Mouse (Mus musculus) midbrain, postnatal 0 days (tissue): ENCODE data around the gene Acot2. TPM values are rescaled to one million over a fixed set of nuclear protein-coding genes. Genes with fewer than 3 reads are reported as not detected.
A peak's percentile ranks its signal among the peaks of the same experiment; 100 is the strongest.
"Not testable (repeated sequence)": the region's sequence is repeated elsewhere in the genome, so short reads cannot be mapped to it uniquely, and the experiment has no call there.

Source experiments
- ATAC-seq: fragments of 200-750 bp; cut with Nextera tagmentation; 2 replicates; pipeline ENCODE4 v1.8.0; 2017; ENCODE audit warnings: moderate number of reproducible peaks, mild to moderate bottlenecking, moderate TSS enrichment, moderate library complexity; ENCODE audit not compliant: low FRiP score
- DNase-seq: peaks from one replicate; pipeline ENCODE4 v3.0.0-alpha.2; 2015; ENCODE audit warnings: low spot score
- H3K27ac ChIP-seq: fragments of 300-500 bp; sonication (generic); 2 replicates; pipeline ENCODE4 v1.5.1; 2014; ENCODE audit warnings: low read depth, mild to moderate bottlenecking, low read length, mixed read lengths
- H3K27me3 ChIP-seq: fragments of 300-500 bp; sonication (generic); 2 replicates; pipeline ENCODE4 v1.6.1; 2014; ENCODE audit warnings: low read length, control low read depth, mixed read lengths; ENCODE audit not compliant: insufficient read depth
- H3K36me3 ChIP-seq: fragments of 300-500 bp; sonication (generic); 2 replicates; pipeline ENCODE4 v1.6.1; 2014; ENCODE audit warnings: low read length, control low read depth, mixed read lengths; ENCODE audit not compliant: insufficient read depth
- H3K4me1 ChIP-seq: fragments of 300-500 bp; sonication (generic); 2 replicates; pipeline ENCODE4 v1.6.1; 2014; ENCODE audit warnings: mild to moderate bottlenecking, control low read depth, antibody characterized with exemption, low read length, mixed read lengths; ENCODE audit not compliant: insufficient read depth
- H3K4me2 ChIP-seq: fragments of 300-500 bp; sonication (generic); 2 replicates; pipeline ENCODE4 v1.6.1; 2014; ENCODE audit warnings: low read depth, mild to moderate bottlenecking, low read length, mixed read lengths; ENCODE audit not compliant: poor library complexity, severe bottlenecking
- H3K4me3 ChIP-seq: fragments of 300-500 bp; sonication (generic); 2 replicates; pipeline ENCODE4 v1.5.1; 2014; ENCODE audit warnings: low read depth, mild to moderate bottlenecking, low read length, moderate library complexity
- H3K9ac ChIP-seq: fragments of 300-500 bp; sonication (generic); replicated peaks from 2 replicates; pipeline ENCODE4 v1.6.1; 2014; ENCODE audit warnings: mild to moderate bottlenecking, low read length, moderate library complexity, mixed read lengths; ENCODE audit not compliant: poor library complexity, severe bottlenecking
- H3K9me3 ChIP-seq: fragments of 300-500 bp; sonication (generic); 2 replicates; pipeline ENCODE4 v1.6.1; 2016; ENCODE audit warnings: low read length, control low read depth
- CTCF ChIP-seq: IDR thresholded peaks from 2 replicates; pipeline ENCODE4 v1.5.1; 2016; ENCODE audit warnings: antibody characterized with exemption, mild to moderate bottlenecking
- WGBS: fragments of 180-500 bp; shearing (Covaris S2); extraction: QIAGEN DNeasy Blood & Tissue Kit; methylation state at CpG from one replicate; pipeline ENCODE4 v1.1.7; 2014; 5-methylcytosine and 5-hydroxymethylcytosine counted together
- polyA plus RNA-seq: library from polyadenylated mRNA; unstranded; fragments of >200 nt; fragmentation: Nextera tagmentation; extraction: Ambion mirVana; gene quantifications from 2 replicates; pipeline ENCODE4 v1.2.1, GENCODE M21; 2015
- total RNA-seq: library from RNA; depleted of rRNA; stranded (reverse); fragments of >200 nt; gene quantifications from 2 replicates; pipeline ENCODE4 v1.2.3, GENCODE M21; 2014

Acot2 gene
- total and polyA plus RNA-seq, 2 experiments from 2014 or later: 20.7 to 26.0 TPM

DNA sequence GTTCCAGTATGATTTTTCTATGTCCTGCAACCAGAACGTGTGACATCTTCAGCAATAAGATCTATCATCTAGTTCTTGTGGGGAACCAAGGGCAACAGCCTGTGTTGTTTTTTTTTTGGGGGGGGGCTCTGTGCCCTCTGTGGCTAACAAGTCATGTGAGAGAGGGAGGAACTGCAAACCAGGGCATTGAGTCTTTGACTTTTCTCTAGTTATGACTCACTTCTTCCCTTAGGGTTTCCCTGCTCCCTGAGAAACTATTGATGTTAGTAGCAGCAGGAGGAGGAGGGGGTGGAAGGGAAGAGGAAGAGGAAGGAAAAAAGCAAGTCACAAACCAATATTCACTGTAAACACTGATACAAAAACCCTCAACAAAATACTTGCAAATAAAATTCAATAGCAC lies 16.2 kb downstream of the Acot2 start:
- no peaks in the 10 kb centered on the region for H3K4me1 ChIP-seq
- WGBS: 87% methylated on average over 1 of the region's 1 CpGs
- no peaks in the 10 kb centered on the region for H3K27me3 ChIP-seq
- no peak overlapping the region for H3K27ac ChIP-seq
- H3K9ac ChIP-seq: no peak overlapping the region
- H3K9me3 ChIP-seq: no peaks in the 10 kb centered on the region
- no peak for ATAC-seq
- no peak overlapping the region for H3K4me3 ChIP-seq
- TF ChIP-seq CTCF: no peak
- H3K4me2 ChIP-seq: no peak overlapping the region
- H3K36me3 ChIP-seq: no peaks in the 10 kb centered on the region
- no peak for DNase-seq

DNA sequence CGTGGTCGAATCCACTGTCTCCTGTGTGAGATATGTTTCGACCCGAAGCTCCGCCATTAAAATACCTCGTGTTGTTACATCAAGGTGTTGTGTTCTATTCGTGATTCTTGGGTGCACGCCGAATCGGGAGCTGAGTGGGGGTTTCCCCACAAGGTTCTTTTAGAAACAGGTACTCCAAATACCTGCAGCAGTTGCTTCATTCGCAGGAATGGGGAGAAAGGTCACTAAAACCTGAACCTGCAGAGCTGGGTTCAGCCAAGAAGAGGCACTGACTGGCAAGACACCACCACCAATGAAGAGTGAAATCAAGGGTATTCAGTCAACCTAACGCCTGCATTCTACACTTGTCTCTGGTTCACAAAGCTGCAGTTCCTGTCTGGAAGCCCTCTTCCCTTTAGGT lies 20.6 kb downstream of the Acot2 start:
- no peaks in the 10 kb centered on the region for H3K27me3 ChIP-seq
- H3K9ac ChIP-seq: no peak overlapping the region
- H3K4me3 ChIP-seq: no peak overlapping the region
- WGBS: 89% methylated on average over 11 of the region's 12 CpGs
- H3K9me3 ChIP-seq: no peaks in the 10 kb centered on the region
- no peak for TF ChIP-seq CTCF
- DNase-seq: no peak
- no peak overlapping the region for H3K4me2 ChIP-seq
- peaks cover 9% of the 10 kb centered on the region; the same call in 1 of the 2 replicates for H3K4me1 ChIP-seq
- no peak for ATAC-seq
- peak overlapping the region; percentile 57 for H3K27ac ChIP-seq
- H3K36me3 ChIP-seq: no peaks in the 10 kb centered on the region

DNA sequence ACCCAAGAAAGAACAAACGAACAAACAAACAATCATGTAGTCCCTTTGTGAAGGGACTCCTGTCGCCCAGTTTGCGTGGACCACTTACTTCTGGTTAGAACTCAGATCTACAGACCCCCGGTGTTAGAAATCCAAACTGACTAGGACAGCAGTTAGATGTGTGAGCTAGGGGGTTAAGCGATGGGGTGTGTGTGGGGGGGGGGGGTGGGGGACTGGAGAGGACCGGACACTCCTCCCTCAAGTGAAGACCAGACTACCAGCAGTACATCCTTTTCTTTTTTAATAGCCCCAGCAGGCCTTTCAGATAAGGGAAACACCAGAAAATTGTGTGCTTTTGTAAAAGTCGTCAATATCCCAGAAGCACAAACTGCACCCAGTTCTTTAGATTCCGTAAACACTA lies 21.1 kb downstream of the Acot2 start:
- WGBS: 33% methylated on average over 8 of the region's 8 CpGs
- ATAC-seq: 0 out of 2 replicates have a peak, but pooled peaks have one; percentile 55
- DNase-seq: no peak

DNA sequence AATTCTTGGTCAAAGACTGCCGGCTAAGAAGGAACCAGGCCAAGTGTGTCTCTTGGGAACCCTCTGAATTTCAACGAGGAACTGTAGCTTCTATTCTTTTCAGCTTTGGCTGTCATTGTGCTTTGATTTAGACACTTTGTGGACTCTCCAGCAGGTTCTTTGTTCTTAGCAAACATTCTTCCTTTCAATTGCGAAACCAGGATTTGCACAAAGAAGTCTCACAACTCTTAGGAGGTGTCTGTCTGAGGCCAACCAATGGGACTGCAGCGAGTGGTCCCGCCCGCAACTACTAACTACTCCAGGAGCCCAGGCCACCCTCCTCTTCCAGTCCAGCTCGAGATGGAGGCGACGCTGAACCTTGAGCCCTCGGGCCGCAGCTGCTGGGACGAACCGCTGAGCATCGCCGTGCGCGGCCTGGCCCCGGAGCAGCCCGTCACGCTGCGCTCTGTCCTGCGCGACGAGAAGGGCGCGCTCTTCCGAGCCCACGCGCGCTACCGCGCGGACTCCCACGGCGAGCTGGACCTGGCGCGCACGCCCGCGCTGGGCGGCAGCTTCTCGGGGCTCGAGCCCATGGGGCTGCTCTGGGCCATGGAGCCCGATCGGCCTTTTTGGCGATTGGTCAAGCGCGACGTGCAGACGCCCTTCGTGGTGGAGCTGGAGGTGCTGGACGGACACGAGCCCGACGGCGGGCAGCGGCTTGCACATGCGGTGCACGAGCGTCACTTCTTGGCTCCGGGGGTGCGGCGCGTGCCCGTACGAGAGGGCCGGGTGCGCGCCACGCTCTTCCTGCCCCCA lies 21.7 kb downstream of the Acot2 start, which contains the start of gene Acot1:
Gene Acot1, plus strand, starts transcription at position 320 of the 795 bp plus-strand sequence.
- not testable (repeated sequence) for H3K9me3 ChIP-seq, H3K27me3 ChIP-seq, H3K4me1 ChIP-seq, H3K36me3 ChIP-seq, H3K9ac ChIP-seq
- peak within 1 kb of the TSS; percentile 57 for H3K27ac ChIP-seq
- H3K4me3 ChIP-seq: peak within 1 kb of the TSS; percentile 45
- 1% methylated on average over 46 of the region's 70 CpGs for WGBS
- ATAC-seq (peak; percentile 93), DNase-seq (peak; percentile 89)
- H3K4me2 ChIP-seq: peak within 1 kb of the TSS; percentile 55

More for the DNA sequence above, 21.1 kb downstream of the Acot2 start:
- Histone ChIP-seq H3K27ac (peak overlapping the region; percentile 57), H3K9me3 (no peaks in the 10 kb centered on the region), H3K36me3 (no peaks in the 10 kb centered on the region), H3K4me2 (peak overlapping the region; percentile 55), H3K4me1 (peaks cover 9% of the 10 kb centered on the region; the same call in 1 of the 2 replicates), H3K9ac (no peak overlapping the region), H3K4me3 (peak overlapping the region; percentile 45), H3K27me3 (no peaks in the 10 kb centered on the region)
- no peak for TF ChIP-seq CTCF

DNA sequence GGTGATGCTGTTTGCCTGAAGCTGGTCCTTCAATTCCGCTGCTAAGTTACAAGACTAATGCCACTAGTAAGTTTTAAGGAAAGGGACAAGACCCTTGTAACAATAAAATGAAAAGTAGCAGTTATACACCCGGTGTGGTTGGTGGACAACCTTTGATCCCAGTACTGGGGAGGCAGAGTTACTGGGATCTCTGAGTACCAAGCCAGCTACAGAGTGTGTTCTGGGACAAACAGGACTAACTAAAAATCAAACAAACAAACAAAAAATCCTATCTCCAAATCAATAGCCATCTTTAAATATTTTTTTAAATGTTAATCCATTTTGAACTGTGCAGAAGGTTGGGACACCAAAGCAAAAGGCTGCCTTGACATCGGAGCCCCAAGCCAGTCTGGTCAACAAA lies 22.5 kb downstream of the Acot2 start:
- no peak overlapping the region; the same call in 1 of the 2 replicates for H3K9ac ChIP-seq

More for the DNA sequence above, 22.5 kb downstream of the Acot2 start:
- no peaks in the 10 kb centered on the region for H3K36me3 ChIP-seq
- peaks cover 9% of the 10 kb centered on the region; the same call in 1 of the 2 replicates for H3K4me1 ChIP-seq
- H3K27ac ChIP-seq: peak overlapping the region; percentile 14; the same call in 1 of the 2 replicates
- H3K9me3 ChIP-seq: no peaks in the 10 kb centered on the region
- no peak for ATAC-seq
- no peaks in the 10 kb centered on the region for H3K27me3 ChIP-seq
- no peak for DNase-seq
- peak overlapping the region; percentile 45 for H3K4me3 ChIP-seq
- H3K4me2 ChIP-seq: peak overlapping the region; percentile 55
- 63% methylated on average over 3 of the region's 3 CpGs for WGBS
- TF ChIP-seq CTCF: no peak
